Mouse (Mus musculus) common myeloid progenitor, adult 5-6 weeks (primary cell): ENCODE results near the gene Fem1b. TPM values are rescaled to one million over a fixed set of nuclear protein-coding genes. Genes with fewer than 3 reads are reported as not detected.

Experiments
- ATAC-seq: replicated peaks from 2 replicates; pipeline ENCODE4 v1.8.0; 2016; ENCODE audit warnings: low read depth, mild to moderate bottlenecking, moderate TSS enrichment, inconsistent platforms; ENCODE audit not compliant: poor library complexity, severe bottlenecking
- total RNA-seq: library from RNA; stranded (forward); fragments of 200-1000, 187-1606 nt; gene quantifications from 2 replicates; pipeline ENCODE4 v1.2.3, GENCODE M21; 2017

Fem1b gene
- total RNA-seq, 1 experiment from 2014 or later, result 67.7 TPM

- ATAC-seq, result no peak
These were observed 27.5 kb downstream of the Fem1b start for GRCm38 (mm10) chr9:62784233-62784632.

GRCm38 (mm10) chr9:62782976-62783781, 28.6 kb downstream of the Fem1b start:
- ATAC-seq, result 0 out of 2 replicates have a peak, but pooled peaks have one; percentile 42

- no peak for ATAC-seq
These were observed 29.8 kb downstream of the Fem1b start for GRCm38 (mm10) chr9:62781965-62782364.

DNA sequence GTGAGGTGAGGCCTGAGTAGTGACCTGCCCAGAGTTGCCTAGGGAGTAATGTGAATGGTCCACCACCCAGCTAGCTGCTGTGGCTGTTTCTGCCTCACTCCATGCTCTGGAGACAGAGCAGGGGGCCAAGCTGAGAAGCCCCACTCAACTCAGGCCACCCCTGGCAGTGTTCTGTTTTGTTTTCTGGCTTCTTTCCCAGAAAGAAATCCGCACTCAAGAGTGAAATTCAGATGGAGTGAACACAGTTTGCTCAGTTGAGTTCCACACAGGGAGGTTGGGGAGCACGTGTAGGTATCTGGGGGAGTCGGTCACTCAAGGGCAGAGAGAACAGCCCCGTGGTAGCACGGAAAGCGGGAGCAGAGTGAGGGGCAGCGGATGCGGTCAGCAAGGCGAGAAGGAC, 33.0 kb downstream of the Fem1b start:
- no peak for ATAC-seq

- ATAC-seq, result peak; percentile 80; the same call in 1 of the 2 replicates
These were observed 34.3 kb downstream of the Fem1b start for GRCm38 (mm10) chr9:62777461-62777860.

GRCm38 (mm10) chr9:62775464-62775863, 36.3 kb downstream of the Fem1b start:
- no peak for ATAC-seq

DNA sequence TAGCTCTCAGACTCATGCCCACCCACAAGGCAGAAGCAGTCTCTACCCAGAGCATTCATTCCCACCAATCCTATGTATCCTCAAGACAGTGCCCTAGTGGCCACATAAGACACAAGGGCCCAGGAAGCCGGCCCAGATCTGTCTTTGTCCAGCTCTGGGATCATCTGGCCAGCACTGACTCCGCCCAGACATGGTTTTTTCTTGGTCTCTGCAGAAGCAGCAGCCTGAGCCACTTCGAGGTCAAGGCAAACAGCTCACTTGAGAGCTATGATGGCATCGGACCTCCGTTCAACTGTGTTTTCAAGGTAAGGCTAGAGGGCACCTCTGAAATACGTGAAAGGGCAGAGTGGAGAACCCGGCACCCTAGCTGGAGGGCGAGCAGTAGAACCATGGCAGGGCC, 39.0 kb downstream of the Fem1b start:
- no peak for ATAC-seq

DNA sequence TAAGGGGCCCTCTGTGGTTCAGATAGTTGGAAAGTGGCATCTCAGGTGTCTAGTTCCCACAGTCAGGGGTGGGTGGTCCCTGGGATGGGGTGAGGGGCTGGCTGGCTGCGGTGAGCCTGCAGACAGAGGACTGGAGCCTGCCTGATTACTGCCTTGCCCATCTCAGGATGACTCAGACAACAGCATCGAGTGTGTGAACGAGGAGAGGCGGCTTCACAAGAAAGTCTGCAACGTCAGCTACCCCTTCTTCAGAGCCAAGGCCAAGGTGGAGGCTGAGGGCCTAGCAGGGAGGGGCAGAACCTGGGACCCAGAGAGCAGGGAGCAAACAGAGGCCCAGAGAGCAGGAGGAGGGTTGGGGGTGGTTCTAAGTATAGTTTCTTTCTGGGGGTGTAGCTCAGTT, 43.4 kb downstream of the Fem1b start:
- no peak for ATAC-seq

DNA sequence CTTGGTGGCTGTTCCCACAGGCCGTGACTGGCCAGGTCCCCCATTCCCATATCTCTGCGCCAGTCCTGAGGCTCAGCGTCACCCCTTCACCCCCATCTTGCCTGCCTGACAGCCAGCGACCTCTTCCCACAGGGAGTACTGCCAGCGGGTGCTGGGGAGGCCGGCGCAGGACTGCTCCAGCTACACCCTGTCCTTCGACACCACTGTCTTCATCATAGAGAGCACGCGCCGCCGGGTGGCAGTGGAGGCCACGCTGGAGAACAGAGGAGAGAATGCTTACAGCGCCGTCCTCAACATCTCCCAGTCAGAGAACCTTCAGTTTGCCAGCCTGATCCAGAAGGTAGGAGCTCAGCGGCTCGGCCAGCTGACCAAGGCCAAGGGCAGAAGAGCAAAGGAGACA, 44.3 kb downstream of the Fem1b start:
- no peak for ATAC-seq

DNA sequence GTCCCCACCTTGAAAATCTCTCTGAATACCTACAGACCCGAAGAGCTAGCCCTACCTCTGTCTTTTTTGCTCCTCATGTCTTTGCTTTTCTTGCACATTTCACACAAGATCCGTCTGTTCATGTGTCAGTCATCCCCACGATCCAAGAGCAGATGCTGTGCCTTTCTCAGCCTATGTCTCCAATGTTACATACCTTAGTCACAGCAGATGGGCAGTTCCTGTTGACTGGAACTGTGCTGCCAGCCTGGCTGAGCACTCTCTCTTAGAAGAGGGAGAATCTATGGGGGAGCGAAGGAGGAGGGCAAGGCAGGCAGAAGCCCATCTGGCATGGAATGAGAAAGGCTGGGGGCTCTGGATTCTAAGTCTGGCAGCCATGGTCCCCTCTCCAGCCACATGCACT, 46.4 kb downstream of the Fem1b start:
- ATAC-seq, result no peak

DNA sequence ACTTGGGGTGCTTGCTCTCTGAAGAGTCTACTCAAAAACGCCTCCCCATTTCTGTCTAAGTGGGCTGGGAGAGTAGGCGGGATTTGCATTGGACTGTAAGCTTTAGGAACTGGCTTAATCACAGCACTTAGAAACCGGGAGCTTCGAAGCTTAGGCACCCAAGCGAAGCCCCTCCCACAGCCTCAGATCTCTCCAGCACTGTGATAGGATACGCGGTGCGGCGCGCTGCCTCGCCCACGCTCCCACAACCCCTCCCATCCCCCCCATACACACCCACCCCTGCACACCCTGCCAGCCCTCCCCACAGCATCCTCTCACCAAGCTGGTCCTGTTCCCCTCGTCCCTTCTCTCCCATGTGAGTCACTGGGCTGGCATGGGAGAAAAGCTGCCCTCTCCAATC, 48.3 kb downstream of the Fem1b start:
- ATAC-seq, result no peak

DNA sequence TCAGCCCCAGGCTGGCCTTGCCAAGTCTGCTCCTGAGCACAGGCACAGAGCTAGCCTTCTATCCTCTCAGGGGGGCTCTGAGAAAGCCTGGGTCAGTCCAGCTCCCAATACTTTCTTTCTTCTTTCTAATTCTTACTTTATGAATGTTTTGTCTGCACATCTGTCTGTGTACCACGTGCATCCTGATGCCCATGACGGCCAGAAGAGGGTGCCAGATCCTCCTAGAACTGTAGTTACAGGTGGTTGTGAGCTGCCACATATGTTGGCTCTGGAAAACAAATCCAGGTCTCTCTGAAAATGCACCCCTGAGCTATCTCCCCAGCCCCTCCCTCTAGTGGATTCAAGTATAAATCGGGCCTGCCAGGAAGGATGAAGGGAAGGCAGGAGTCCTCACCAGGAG, 52.1 kb downstream of the Fem1b start:
- no peak for ATAC-seq

DNA sequence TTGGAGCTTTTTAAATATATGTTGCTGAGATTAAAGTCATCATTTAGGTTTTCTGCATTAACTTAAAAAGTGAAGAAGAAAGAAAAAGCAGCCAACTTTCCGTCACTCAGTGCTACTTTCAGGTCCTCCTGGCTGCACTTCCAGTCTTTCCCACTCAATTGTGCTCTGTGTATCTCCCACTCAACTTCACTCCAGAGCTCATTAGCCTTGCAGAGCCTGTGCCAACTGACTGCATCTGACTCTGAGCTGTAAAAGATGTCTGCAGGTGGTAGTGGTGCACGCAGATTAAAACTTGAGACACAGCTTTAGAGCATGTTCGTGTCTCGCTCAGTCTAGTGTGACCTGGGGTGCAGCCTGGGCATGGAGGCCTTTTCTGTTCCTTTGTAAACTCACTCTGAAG, 53.4 kb downstream of the Fem1b start:
- ATAC-seq, result no peak

DNA sequence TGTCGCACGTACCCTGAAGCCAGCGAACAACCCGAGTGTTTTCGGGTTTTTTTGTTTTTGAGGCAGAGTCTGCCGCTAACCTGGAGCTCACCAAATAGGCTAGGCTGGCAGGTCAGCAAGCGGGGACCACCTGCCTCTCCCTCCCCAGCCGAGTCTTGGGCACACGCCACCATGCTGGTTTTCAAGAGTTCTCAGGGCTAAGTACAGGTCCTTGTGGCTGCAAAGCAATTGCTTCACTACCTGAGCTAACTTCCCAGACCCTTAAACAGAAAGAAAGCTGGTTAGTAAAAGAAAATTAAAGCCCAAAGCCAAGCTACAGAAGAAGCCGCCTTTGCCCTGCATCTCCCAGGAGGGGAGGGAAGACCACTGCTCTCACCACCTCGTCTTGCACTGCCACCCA, 61.4 kb downstream of the Fem1b start:
- no peak for ATAC-seq

DNA sequence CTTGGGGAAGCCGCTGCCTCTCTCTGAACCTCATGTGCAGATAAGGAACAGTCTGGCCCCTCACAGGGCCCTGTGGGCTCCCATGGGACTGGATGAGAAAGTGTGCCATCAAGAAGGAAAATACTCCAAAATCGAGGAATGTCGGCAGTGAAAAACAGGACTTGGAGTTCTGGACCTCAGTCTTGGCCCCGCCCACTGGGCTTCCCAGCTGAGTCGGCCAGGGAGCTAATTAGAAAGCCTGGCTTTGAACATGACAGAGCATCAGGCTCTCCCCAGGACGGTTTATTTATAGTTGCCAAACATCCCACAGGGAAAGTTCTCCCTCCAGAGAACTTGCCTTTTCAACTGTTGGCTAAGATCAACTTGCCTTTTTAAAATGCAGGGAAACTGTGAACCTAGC, 62.1 kb downstream of the Fem1b start:
- ATAC-seq, result no peak

DNA sequence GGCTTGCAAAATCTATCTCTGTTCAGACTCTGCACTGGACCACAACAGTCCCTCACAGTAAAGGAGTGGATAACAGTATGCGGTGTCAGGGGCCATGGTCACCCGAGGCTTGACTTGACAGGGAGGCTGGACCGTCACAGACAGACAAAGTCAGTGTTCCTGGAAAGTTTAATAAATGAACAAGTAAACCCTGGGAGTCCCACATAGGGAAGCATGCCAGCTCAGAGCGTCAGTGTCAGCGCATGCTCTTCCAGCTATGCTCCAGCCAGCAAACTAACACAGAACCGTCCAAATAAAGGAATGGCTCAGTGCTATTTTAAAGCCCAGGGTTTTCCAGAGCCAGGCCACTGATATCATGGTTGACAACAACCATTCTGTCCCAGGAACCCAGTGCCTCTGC, 65.1 kb downstream of the Fem1b start:
- no peak for ATAC-seq

DNA sequence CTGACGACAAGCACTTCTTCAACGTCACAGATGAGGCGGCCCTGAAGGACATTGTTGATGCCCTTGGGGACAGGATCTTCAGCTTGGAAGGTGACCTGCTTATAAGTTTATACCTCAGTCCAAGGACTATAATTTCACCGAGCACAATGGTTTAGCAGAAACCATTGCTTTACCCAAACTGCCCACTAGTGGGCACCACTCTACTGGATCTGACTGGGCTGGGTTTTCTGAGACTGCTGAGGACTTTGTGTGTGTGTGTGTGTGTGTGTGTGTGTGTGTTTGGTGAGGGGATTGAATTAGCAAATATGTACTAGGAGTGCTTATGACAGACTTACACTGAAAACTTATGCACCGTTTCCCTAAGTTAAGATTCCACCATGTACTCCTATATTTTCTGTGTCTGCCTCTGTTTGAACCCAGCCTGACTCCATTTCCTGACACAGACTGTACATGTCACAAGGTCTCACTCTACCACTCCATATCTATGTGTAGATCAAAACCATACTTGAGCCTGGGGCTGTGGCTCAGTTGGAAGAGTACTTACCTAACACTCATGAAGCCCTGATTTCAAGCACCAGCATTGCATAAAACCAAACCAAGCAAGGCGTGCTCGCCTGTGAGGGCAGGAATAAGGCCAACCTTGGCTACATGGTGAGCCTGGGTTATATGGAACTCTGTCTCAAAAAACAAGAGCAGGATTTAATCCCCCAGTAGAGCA, 67.0 kb downstream of the Fem1b start:
- ATAC-seq, result 0 out of 2 replicates have a peak, but pooled peaks have one; percentile 45

Other genes with a start within 250 kb of the Fem1b start
- gene Itga11, start 134.1 kb downstream of the Fem1b start, total RNA-seq, result not detected in 2 replicates
- 27.5 and 28.0 TPM in 2 replicates for gene Cln6, start 26.9 kb upstream of the Fem1b start, total RNA-seq
- gene Calml4, start 46.1 kb upstream of the Fem1b start, total RNA-seq, result 9.4 TPM in 1 of 2 replicates, not detected in the other
- gene Pias1, start 176.0 kb upstream of the Fem1b start, total RNA-seq, result 34.5 and 49.8 TPM in 2 replicates